Mouse (Mus musculus): ENCODE results near the gene Asb4. TPM values are rescaled to one million over a fixed set of nuclear protein-coding genes. Genes with fewer than 3 reads are reported as not detected.

Asb4 gene
- polyA plus RNA-seq, 1 experiment = 1.7 TPM

DNA sequence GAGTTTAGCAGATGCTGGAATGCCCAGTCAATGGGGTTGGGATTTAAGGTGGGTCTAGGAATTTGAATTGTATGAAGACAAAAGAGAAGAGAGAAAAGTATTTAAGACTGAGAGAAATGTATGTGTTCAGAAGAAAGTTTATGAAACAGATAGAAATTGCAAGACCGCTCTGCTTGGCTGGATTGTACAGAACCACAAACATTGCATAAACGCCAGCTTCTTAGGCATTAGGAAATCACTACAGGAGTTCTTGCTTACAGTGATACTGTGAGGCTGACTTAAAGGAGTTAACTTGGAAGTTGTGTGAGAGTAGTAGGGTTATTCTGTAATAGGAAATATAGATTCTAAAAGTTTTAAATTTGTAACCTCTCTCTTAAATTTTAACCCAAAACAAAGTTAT lies 89.5 kb downstream of the Asb4 start:
- WGBS = 61% methylated on average over 2 of the region's 2 CpGs
- TF ChIP-seq POLR2A (IDR thresholded peaks at IDR 0.05; ENCODE audit: borderline replicate concordance, control insufficient read depth, low read depth, low read length) = no peak
- TF ChIP-seq CTCF (IDR thresholded peaks at IDR 0.05; ENCODE audit: control insufficient read depth, insufficient read depth, low read length) = no peak
- H3K27ac ChIP-seq (ENCODE audit: control insufficient read depth, insufficient read depth, low read depth, low read length, poor library complexity) = no peak overlapping the region
- H3K4me3 ChIP-seq (replicated peaks; ENCODE audit: control insufficient read depth, low read depth, low read length) = no peak overlapping the region
- no peaks in the 10 kb centered on the region for H3K4me1 ChIP-seq (ENCODE audit: control insufficient read depth, insufficient read depth, low read length)

- H3K4me1 ChIP-seq (ENCODE audit: control insufficient read depth, insufficient read depth, low read length) = no peaks in the 10 kb centered on the region
- no peak overlapping the region for H3K4me3 ChIP-seq (replicated peaks; ENCODE audit: control insufficient read depth, low read depth, low read length)
- TF ChIP-seq CTCF (IDR thresholded peaks at IDR 0.05; ENCODE audit: control insufficient read depth, insufficient read depth, low read length) (no peak), POLR2A (IDR thresholded peaks at IDR 0.05; ENCODE audit: borderline replicate concordance, control insufficient read depth, low read depth, low read length) (no peak)
- 57% methylated on average over 1 of the region's 1 CpGs for WGBS
- no peak overlapping the region for H3K27ac ChIP-seq (ENCODE audit: control insufficient read depth, insufficient read depth, low read depth, low read length, poor library complexity)
Observed at GRCm38 (mm10) chr6:5474021-5474420, 90.8 kb downstream of the Asb4 start.

DNA sequence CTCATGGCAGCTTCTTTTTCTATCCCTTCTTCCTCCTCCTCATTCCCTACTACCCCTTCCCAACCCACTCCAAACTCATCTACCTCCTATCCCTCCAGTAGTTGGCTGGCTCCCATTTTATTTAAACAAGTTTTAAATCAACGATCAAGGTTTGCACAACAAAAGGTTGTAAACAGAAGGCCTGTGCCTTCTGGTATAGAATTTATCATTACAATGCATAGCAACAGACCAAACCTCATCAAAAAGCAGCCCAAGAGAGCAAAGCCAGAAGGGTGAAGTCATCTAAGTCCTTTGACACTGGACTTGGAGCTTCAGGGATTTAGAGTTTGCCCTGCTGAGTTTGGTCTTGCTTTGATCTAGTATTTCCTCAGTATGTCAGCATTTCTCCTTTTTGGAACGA lies 97.9 kb downstream of the Asb4 start:
- Histone ChIP-seq H3K4me3 (replicated peaks; ENCODE audit: control insufficient read depth, low read depth, low read length) (no peak overlapping the region), H3K27ac (ENCODE audit: control insufficient read depth, insufficient read depth, low read depth, low read length, poor library complexity) (no peak overlapping the region), H3K4me1 (ENCODE audit: control insufficient read depth, insufficient read depth, low read length) (no peaks in the 10 kb centered on the region)
- no peak for TF ChIP-seq POLR2A (IDR thresholded peaks at IDR 0.05; ENCODE audit: borderline replicate concordance, control insufficient read depth, low read depth, low read length)
- no peak for TF ChIP-seq CTCF (IDR thresholded peaks at IDR 0.05; ENCODE audit: control insufficient read depth, insufficient read depth, low read length)
- WGBS = 83% methylated on average over 2 of the region's 2 CpGs

GRCm38 (mm10) chr6:5482270-5482783 lies 99.1 kb downstream of the Asb4 start:
- Histone ChIP-seq H3K4me3 (replicated peaks; ENCODE audit: control insufficient read depth, low read depth, low read length) (no peak overlapping the region), H3K4me1 (ENCODE audit: control insufficient read depth, insufficient read depth, low read length) (no peaks in the 10 kb centered on the region), H3K27ac (ENCODE audit: control insufficient read depth, insufficient read depth, low read depth, low read length, poor library complexity) (no peak overlapping the region)
- whole genome bisulfite sequencing = 73% methylated on average over 3 of the region's 3 CpGs
- TF ChIP-seq CTCF (IDR thresholded peaks at IDR 0.05; ENCODE audit: control insufficient read depth, insufficient read depth, low read length) (no peak), POLR2A (IDR thresholded peaks at IDR 0.05; ENCODE audit: borderline replicate concordance, control insufficient read depth, low read depth, low read length) (no peak)

Other genes with a start within 250 kb of the Asb4 start
- gene Pon1, start 189.4 kb upstream of the Asb4 start, polyA plus RNA-seq (2011; ENCODE audit: insufficient read depth, insufficient read length, low replicate concordance, missing spikeins) = 3.3 TPM in 1 of 2 replicates, not detected in the other
- 2.8 and 4.2 TPM in 2 replicates for gene Pon3, start 127.1 kb upstream of the Asb4 start, polyA plus RNA-seq (2011; ENCODE audit: insufficient read depth, insufficient read length, low replicate concordance, missing spikeins)
- 25.4 and 38.7 TPM in 2 replicates for gene Pon2, start 84.9 kb upstream of the Asb4 start, polyA plus RNA-seq (2011; ENCODE audit: insufficient read depth, insufficient read length, low replicate concordance, missing spikeins)
- gene Pdk4, start 112.9 kb downstream of the Asb4 start, polyA plus RNA-seq (2011; ENCODE audit: insufficient read depth, insufficient read length, low replicate concordance, missing spikeins) = 1.5 and 4.2 TPM in 2 replicates